In the genomic region with DNA sequence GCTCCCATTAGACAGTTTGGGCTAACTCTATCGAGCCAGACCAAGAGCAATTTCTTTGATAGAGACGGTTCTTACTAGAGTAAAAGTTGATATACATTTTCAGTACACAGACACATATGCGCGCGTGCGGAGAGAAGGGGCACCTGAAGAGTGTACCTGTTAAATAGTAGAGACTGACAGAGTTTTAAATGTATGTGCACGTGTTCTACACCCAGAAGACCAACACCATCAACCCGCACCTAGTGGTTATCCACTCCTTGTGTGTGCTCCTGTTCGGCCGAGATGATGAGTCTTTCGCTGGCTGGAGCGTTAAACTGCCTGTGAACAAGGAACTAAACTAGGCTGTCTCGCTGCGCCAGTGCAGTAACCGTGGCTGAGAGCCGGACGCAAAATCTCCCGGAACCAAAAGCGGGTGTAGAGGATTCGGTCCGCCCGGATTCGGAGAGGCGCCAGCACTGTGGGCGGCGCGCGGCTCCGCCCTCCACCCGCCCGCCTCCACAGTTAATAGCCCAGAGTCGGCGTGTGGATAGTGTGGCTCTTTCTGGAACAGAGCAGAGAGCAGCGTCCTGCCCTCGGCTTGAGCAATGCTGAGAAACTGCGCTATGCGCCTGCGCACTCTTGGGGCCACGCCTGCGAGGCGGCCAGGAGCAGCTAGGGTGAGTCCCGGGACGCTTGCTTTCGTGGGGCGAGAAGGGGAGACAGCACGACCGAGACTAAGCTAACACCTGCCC, we compare ENCODE assay signal across 8 mouse cellular contexts. TPM values are rescaled to one million over a fixed set of nuclear protein-coding genes. Genes with fewer than 3 reads are reported as not detected.
DNase-seq lines count a peak whose midpoint lies in the region; ATAC-seq and TF ChIP-seq lines count a peak whose summit lies in the region.

A gene (plus strand): TSS at position 457 of the 731 bp plus-strand sequence.

- in situ Hi-C loops in CH12.LX (cut with MboI; ENCODE audit: low pct_ligation_motif_present, low pct_unique_long_range_greater_than_20kb, low sequenced_read_pairs) = no loop called here

- no peak for TF ChIP-seq RAD21 in CH12.LX (IDR thresholded peaks at IDR 0.05; ENCODE audit: low read depth, low read length)

- peak within 1 kb of the TSS; percentile 60; the same call in 1 of the 2 replicates for H3K27ac ChIP-seq in CH12.LX (ENCODE audit: insufficient read depth, low read depth)
- 0 out of 2 replicates have a peak within 1 kb of the TSS, but pooled peaks have one; percentile 39 for H3K27ac ChIP-seq in forebrain, embryonic 11.5 days (ENCODE audit: low read depth, low read length)
- H3K27ac ChIP-seq in heart, embryonic 16.5 days (ENCODE audit: low read length) = peak within 1 kb of the TSS; percentile 92
- peak within 1 kb of the TSS; percentile 77 for H3K27ac ChIP-seq in liver, embryonic 15.5 days (replicated peaks)
- no peak within 1 kb of the TSS for H3K27ac ChIP-seq in neural tube, embryonic 12.5 days

- dilution Hi-C loops in CH12.LX (cut with MboI; ENCODE audit: extremely low pct_ligation_motif_present, extremely low pct_unique_long_range_greater_than_20kb, low sequenced_read_pairs) = no loop called here

- H3K4me3 ChIP-seq in CH12.LX (replicated peaks in 1 of 3; ENCODE audit: low read depth in 2 of 3, low read length in 2 of 3, poor library complexity in 1 of 3) = peak within 1 kb of the TSS; percentile 63 to 84 (median 69)
- peak within 1 kb of the TSS; percentile 52 for H3K4me3 ChIP-seq in forebrain, embryonic 11.5 days (ENCODE audit: low read depth, low read length)
- H3K4me3 ChIP-seq in heart, embryonic 16.5 days (ENCODE audit: low read length) = peak within 1 kb of the TSS; percentile 82
- peak within 1 kb of the TSS; percentile 64 for H3K4me3 ChIP-seq in liver, embryonic 15.5 days (replicated peaks)
- peak within 1 kb of the TSS; percentile 55 for H3K4me3 ChIP-seq in neural tube, embryonic 12.5 days

- no peaks in the 10 kb centered on the region for H3K27me3 ChIP-seq in CH12.LX (replicated peaks)
- no peaks in the 10 kb centered on the region for H3K27me3 ChIP-seq in forebrain, embryonic 11.5 days (ENCODE audit: control insufficient read depth, insufficient read depth, low read length)
- H3K27me3 ChIP-seq in heart, embryonic 16.5 days (ENCODE audit: control insufficient read depth, insufficient read depth, low read length) = no peaks in the 10 kb centered on the region
- no peaks in the 10 kb centered on the region for H3K27me3 ChIP-seq in liver, embryonic 15.5 days
- H3K27me3 ChIP-seq in neural tube, embryonic 12.5 days (replicated peaks) = no peaks in the 10 kb centered on the region

- TF ChIP-seq POLR2A in CH12.LX (IDR thresholded peaks at IDR 0.05; ENCODE audit: low read depth, low read length) = peak; percentile 85

- H3K79me2 ChIP-seq in CH12.LX (replicated peaks; ENCODE audit: control insufficient read depth, extremely low read depth, insufficient read depth, poor library complexity, severe bottlenecking) = no peaks in the 10 kb centered on the region

- WGBS in forebrain, embryonic 11.5 days = 3% methylated on average over 47 of the region's 47 CpGs
- 2% methylated on average over 47 of the region's 47 CpGs for WGBS in heart, embryonic 16.5 days
- WGBS in liver, embryonic 15.5 days (ENCODE audit: insufficient replicate concordance) = 2% methylated on average over 47 of the region's 47 CpGs
- WGBS in neural tube, embryonic 12.5 days = 2% methylated on average over 47 of the region's 47 CpGs

- H3K4me2 ChIP-seq in CH12.LX (ENCODE audit: insufficient read depth, low read depth, poor library complexity, severe bottlenecking) = peak within 1 kb of the TSS; percentile 100
- peak within 1 kb of the TSS; percentile 72 for H3K4me2 ChIP-seq in forebrain, embryonic 11.5 days (ENCODE audit: low read depth, low read length, severe bottlenecking)
- H3K4me2 ChIP-seq in heart, embryonic 16.5 days (ENCODE audit: low read depth, low read length) = peak within 1 kb of the TSS; percentile 83
- H3K4me2 ChIP-seq in liver, embryonic 15.5 days = peak within 1 kb of the TSS; percentile 78
- H3K4me2 ChIP-seq in neural tube, embryonic 12.5 days (replicated peaks) = peak within 1 kb of the TSS; percentile 61

- H3K36me3 ChIP-seq in CH12.LX (replicated peaks in 1 of 2; ENCODE audit: control insufficient read depth in 1 of 2, insufficient read depth in 1 of 2, low read length in 1 of 2) = no peaks in the 10 kb centered on the region
- no peaks in the 10 kb centered on the region for H3K36me3 ChIP-seq in forebrain, embryonic 11.5 days (ENCODE audit: control insufficient read depth, insufficient read depth, low read length)
- H3K36me3 ChIP-seq in heart, embryonic 16.5 days (ENCODE audit: control insufficient read depth, insufficient read depth) = no peaks in the 10 kb centered on the region
- no peaks in the 10 kb centered on the region for H3K36me3 ChIP-seq in liver, embryonic 15.5 days (replicated peaks)
- H3K36me3 ChIP-seq in neural tube, embryonic 12.5 days = no peaks in the 10 kb centered on the region

- peak within 1 kb of the TSS; percentile 83 for H3K9ac ChIP-seq in CH12.LX (ENCODE audit: insufficient read depth, low read depth)
- H3K9ac ChIP-seq in forebrain, embryonic 11.5 days (ENCODE audit: low read length) = peak within 1 kb of the TSS; percentile 64
- peak within 1 kb of the TSS; percentile 83 for H3K9ac ChIP-seq in heart, embryonic 16.5 days (ENCODE audit: low read length)
- H3K9ac ChIP-seq in liver, embryonic 15.5 days = peak within 1 kb of the TSS; percentile 50
- H3K9ac ChIP-seq in neural tube, embryonic 12.5 days = peak within 1 kb of the TSS; percentile 57

- peaks cover 0 to 11% of the 10 kb centered on the region in 2 experiments; a peak in 2 of 4 replicates for H3K4me1 ChIP-seq in CH12.LX (ENCODE audit: control insufficient read depth in 1 of 2, insufficient read depth in 2 of 2)
- no peaks in the 10 kb centered on the region for H3K4me1 ChIP-seq in forebrain, embryonic 11.5 days (replicated peaks; ENCODE audit: control insufficient read depth, insufficient read depth, low read length)
- H3K4me1 ChIP-seq in heart, embryonic 16.5 days (ENCODE audit: control insufficient read depth, insufficient read depth, low read length) = peaks cover 4% of the 10 kb centered on the region; the same call in 1 of the 2 replicates
- H3K4me1 ChIP-seq in liver, embryonic 15.5 days (replicated peaks) = peaks cover 11% of the 10 kb centered on the region; the same call in 1 of the 2 replicates
- H3K4me1 ChIP-seq in neural tube, embryonic 12.5 days = no peaks in the 10 kb centered on the region

- no peak for TF ChIP-seq EP300 in CH12.LX (IDR thresholded peaks at IDR 0.05; ENCODE audit: low read length)

- ATAC-seq in forebrain, embryonic 11.5 days (replicated peaks; ENCODE audit: low FRiP score) = peak; percentile 97
- peak; percentile 100 for ATAC-seq in heart, embryonic 16.5 days (replicated peaks; ENCODE audit: extremely low read depth, insufficient read depth, low FRiP score)
- peak; percentile 99 for ATAC-seq in liver, embryonic 15.5 days (ENCODE audit: insufficient read depth)
- ATAC-seq in neural tube, embryonic 12.5 days (ENCODE audit: low FRiP score, low read depth) = peak; percentile 98

- no peak; a peak in 1 of 4 replicates for TF ChIP-seq CTCF in CH12.LX (conservative IDR thresholded peaks at IDR 0.05 in 1 of 2, IDR thresholded peaks at IDR 0.05 in 1 of 2; ENCODE audit: low read depth in 2 of 2, low read length in 2 of 2)

- peak; percentile 95 for DNase-seq in CH12.LX (ENCODE audit: extremely low read depth)
- peak; percentile 81 for DNase-seq in c-Kit-positive CD71-positive TER-119-negative erythroid progenitor cells, embryonic 14.5 days (ENCODE audit: low read depth)
- DNase-seq in forebrain, embryonic 11.5 days (ENCODE audit: low spot score) = peak; percentile 95
- DNase-seq in kidney, postnatal 36 days = peak; percentile 98
- DNase-seq in telencephalon, adult 2 months (ENCODE audit: low read depth, low spot score) = peak; percentile 87

- H3K9me3 ChIP-seq in CH12.LX (replicated peaks; ENCODE audit: low read length) = no peaks in the 10 kb centered on the region
- no peaks in the 10 kb centered on the region for H3K9me3 ChIP-seq in forebrain, embryonic 11.5 days (ENCODE audit: control insufficient read depth, low read length)
- H3K9me3 ChIP-seq in heart, embryonic 16.5 days (replicated peaks; ENCODE audit: control insufficient read depth, low read length) = no peaks in the 10 kb centered on the region
- no peaks in the 10 kb centered on the region for H3K9me3 ChIP-seq in liver, embryonic 15.5 days (replicated peaks)
- H3K9me3 ChIP-seq in neural tube, embryonic 12.5 days = no peaks in the 10 kb centered on the region

TF ChIP-seq in CH12.LX, 34 proteins besides CTCF, POLR2A, EP300 and RAD21 (continues in another document):
- TF ChIP-seq ZC3H11A (IDR thresholded peaks at IDR 0.05; ENCODE audit: low read depth, low read length) (no peak), NELFE (IDR thresholded peaks at IDR 0.05; ENCODE audit: low read depth, low read length) (peak; percentile 80), MAFK (IDR thresholded peaks at IDR 0.05; ENCODE audit: insufficient replicate concordance, low read length) (no peak), RCOR1 (conservative IDR thresholded peaks at IDR 0.05; ENCODE audit: low read depth, low read length) (no peak), USF2 (conservative IDR thresholded peaks at IDR 0.05; ENCODE audit: low read depth, low read length) (no peak), TCF12 (IDR thresholded peaks at IDR 0.05; ENCODE audit: low read depth, low read length) (peak; percentile 91), ELF1 (IDR thresholded peaks at IDR 0.05; ENCODE audit: low read depth, low read length) (peak; percentile 75), SMC3 (IDR thresholded peaks at IDR 0.05; ENCODE audit: low read depth, low read length) (no peak), POLR2AphosphoS2 (IDR thresholded peaks at IDR 0.05; ENCODE audit: low read depth, low read length) (peak; percentile 65; the same call in 1 of the 2 replicates), ZKSCAN1 (IDR thresholded peaks at IDR 0.05; ENCODE audit: borderline replicate concordance, low read depth, low read length) (no peak), ZNF384 (IDR thresholded peaks at IDR 0.05; ENCODE audit: low read depth, low read length) (no peak; the same call in 1 of the 2 replicates), NRF1 (IDR thresholded peaks at IDR 0.05; ENCODE audit: low read depth, low read length) (peak; percentile 92), BHLHE40 (IDR thresholded peaks at IDR 0.05; ENCODE audit: low read depth, low read length) (0 out of 2 replicates have a peak, but pooled peaks have one; percentile 12), IRF4 (IDR thresholded peaks at IDR 0.05; ENCODE audit: low read depth, low read length) (peak; percentile 49; the same call in 1 of the 2 replicates)

RNA-seq across cellular contexts. Expression of the gene that starts here (rescaled TPM):
- 2.2 and 2.4 TPM in 2 replicates for total RNA-seq in CH12.LX (2012; rRNA removed)
- 6.3 and 7.2 TPM in 2 replicates for total RNA-seq in CH12.LX (2014; rRNA removed)
- 3.6 and 4.8 TPM in 2 replicates for polyA plus RNA-seq in CH12.LX (2012; ENCODE audit: insufficient read length, low read depth)
- polyA plus RNA-seq in forebrain, embryonic 11.5 days (2014; fragmentation: Nextera tagmentation; extraction: Ambion mirVana) = 8.3 and 9.6 TPM in 2 replicates
- 12.4 and 13.0 TPM in 2 replicates for polyA plus RNA-seq in heart, embryonic 16.5 days (2015; fragmentation: Nextera tagmentation; extraction: Ambion mirVana)
- 3.4 and 3.7 TPM in 2 replicates for polyA plus RNA-seq in liver, embryonic 15.5 days (2015; fragmentation: Nextera tagmentation; extraction: Ambion mirVana)
- 19.2 and 20.9 TPM in 2 replicates for polyA plus RNA-seq in neural tube, embryonic 12.5 days (2016; fragmentation: Nextera tagmentation; extraction: Ambion mirVana)
